Mouse (Mus musculus) olfactory bulb, adult 2 months (tissue): ENCODE results near the gene Fkbp10.

Experiments
- CTCF ChIP-seq: fragments of 200-500 bp; IDR thresholded peaks from 2 replicates; pipeline ENCODE4 v1.5.1; 2012; ENCODE audit warnings: low read depth, mild to moderate bottlenecking, low read length, moderate library complexity; ENCODE audit not compliant: insufficient read depth
- POLR2A ChIP-seq: fragments of 200-500 bp; IDR thresholded peaks from 2 replicates; pipeline ENCODE4 v1.6.1; 2012; ENCODE audit warnings: mild to moderate bottlenecking, low read depth, low read length, moderate library complexity; ENCODE audit not compliant: insufficient read depth

DNA sequence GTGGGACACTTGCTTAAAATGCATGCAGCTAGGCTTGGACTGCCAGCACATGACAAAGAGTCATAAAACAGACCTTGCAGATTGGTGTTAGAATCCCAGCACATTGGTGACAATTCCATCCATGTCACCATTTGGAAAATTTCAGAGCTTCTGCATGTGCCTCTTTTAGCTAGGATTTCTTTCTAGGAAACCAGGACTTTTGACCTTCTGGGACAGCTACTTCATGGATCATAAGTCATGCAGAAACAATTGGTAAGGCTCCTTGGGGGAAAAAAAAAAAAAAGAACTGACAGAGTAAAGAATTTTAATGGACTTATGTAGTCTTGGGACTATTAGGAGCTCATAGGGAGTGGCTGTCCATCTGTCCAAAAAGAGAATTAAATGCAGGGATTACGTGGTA is 22.4 kb downstream of the Fkbp10 start:
- TF ChIP-seq POLR2A: no peak
- no peak for TF ChIP-seq CTCF
